Mouse (Mus musculus): ENCODE data around the gene Gm3435.
"Not testable (repeated sequence)": the region's sequence is repeated elsewhere in the genome, so short reads cannot be mapped to it uniquely, and the experiment has no call there.

DNA sequence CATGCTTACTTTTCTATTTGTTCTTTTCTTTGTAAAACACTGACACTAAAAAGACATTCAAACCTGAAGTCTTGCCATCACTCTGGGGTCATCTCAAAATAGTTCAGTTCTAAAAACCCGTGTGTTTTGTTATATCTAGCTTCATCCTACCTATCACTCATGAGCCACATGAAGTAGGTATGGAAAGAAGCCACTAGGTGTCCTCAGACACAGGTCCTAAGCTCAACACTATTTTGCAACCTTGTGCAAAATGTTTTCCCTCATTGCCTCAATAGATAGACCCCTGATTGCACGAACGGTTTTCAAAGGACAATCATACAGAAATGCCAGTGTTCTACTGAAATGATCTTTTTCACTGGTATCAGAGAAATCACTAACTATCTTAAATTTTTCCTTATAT is 888 bp upstream of the Gm3435 start:
- TF ChIP-seq POLR2A (IDR thresholded peaks at IDR 0.05; ENCODE audit: control insufficient read depth, low read depth, low read length); CTCF (IDR thresholded peaks at IDR 0.05; ENCODE audit: control insufficient read depth, insufficient read depth, insufficient replicate concordance, low read depth, low read length): not testable (repeated sequence)
